In the genomic region with DNA sequence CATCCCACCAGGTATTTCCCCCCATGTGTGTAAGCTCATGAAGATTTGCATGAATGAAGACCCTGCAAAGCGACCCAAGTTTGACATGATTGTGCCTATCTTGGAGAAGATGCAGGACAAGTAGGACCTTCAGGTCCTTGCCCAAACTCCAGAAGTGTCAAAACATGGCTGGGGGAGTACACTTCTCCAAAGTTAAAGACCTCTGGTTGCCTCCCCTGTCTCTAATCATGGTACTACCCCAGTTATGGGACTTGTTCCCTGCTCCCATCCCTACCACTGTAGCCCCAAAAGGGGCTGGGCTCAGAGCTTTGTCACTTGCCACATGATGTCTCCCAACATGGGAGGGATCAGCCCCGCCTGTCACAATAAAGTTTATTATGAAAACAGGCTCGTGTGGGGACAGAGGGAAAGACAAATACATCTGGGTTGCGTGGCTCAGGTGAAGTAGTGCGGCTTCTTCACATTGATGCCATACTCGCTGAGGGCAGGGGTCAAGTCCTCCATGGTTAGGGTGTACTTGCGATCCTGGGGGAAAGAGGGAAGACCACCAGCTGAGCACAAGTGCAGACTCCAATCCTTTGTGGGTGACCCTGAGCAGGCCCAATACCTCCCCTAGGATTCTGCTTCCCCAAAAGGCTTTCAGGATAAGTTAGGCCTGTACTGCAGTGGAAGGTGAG, we compare ENCODE assay signal across 8 mouse cellular contexts. TPM values are rescaled to one million over a fixed set of nuclear protein-coding genes. Genes with fewer than 3 reads are reported as not detected.
DNase-seq lines count a peak whose midpoint lies in the region; ATAC-seq and TF ChIP-seq lines count a peak whose summit lies in the region.
"Not testable (repeated sequence)": the region's sequence is repeated elsewhere in the genome, so short reads cannot be mapped to it uniquely, and the experiment has no call there.

No protein-coding gene starts in this region.

- peak overlapping the region; percentile 97 for H3K9ac ChIP-seq in MEL (ENCODE audit: control insufficient read depth, low read depth, low read length, poor library complexity, severe bottlenecking)
- H3K9ac ChIP-seq in embryonic facial prominence, embryonic 15.5 days; hindbrain, embryonic 11.5 days (ENCODE audit: low read depth, low read length); kidney, embryonic 14.5 days (ENCODE audit: low read depth, low read length); midbrain, embryonic 12.5 days (replicated peaks); stomach, embryonic 15.5 days: not testable (repeated sequence)
- peak overlapping the region; percentile 88 for H3K9ac ChIP-seq in liver, embryonic 13.5 days

- ATAC-seq in embryonic facial prominence, embryonic 15.5 days (ENCODE audit: insufficient number of reproducible peaks, low FRiP score, low TSS enrichment, low read depth); hindbrain, embryonic 11.5 days (ENCODE audit: low FRiP score); kidney, embryonic 14.5 days (ENCODE audit: low FRiP score, low TSS enrichment); liver, embryonic 13.5 days (ENCODE audit: low read depth); midbrain, embryonic 12.5 days (ENCODE audit: low FRiP score, low read depth); stomach, embryonic 15.5 days (ENCODE audit: insufficient read depth, low FRiP score, low read depth): not testable (repeated sequence)

- H3K79me2 ChIP-seq in MEL (ENCODE audit: control insufficient read depth, insufficient read depth, low read length, poor library complexity): peaks cover 15% of the 10 kb centered on the region

- H3K36me3 ChIP-seq in MEL (ENCODE audit: control insufficient read depth in 1 of 2, insufficient read depth in 2 of 2, low read length in 2 of 2): peaks cover 4 to 24% of the 10 kb centered on the region in 2 experiments; a peak in 3 of 4 replicates
- H3K36me3 ChIP-seq in embryonic facial prominence, embryonic 15.5 days: peaks cover 50% of the 10 kb centered on the region
- H3K36me3 ChIP-seq in hindbrain, embryonic 11.5 days (ENCODE audit: control insufficient read depth, insufficient read depth, low read length): not testable (repeated sequence)
- peaks cover 48% of the 10 kb centered on the region for H3K36me3 ChIP-seq in kidney, embryonic 14.5 days (ENCODE audit: control insufficient read depth, insufficient read depth, low read length)
- peaks cover 53% of the 10 kb centered on the region for H3K36me3 ChIP-seq in liver, embryonic 13.5 days
- H3K36me3 ChIP-seq in midbrain, embryonic 12.5 days: peaks cover 52% of the 10 kb centered on the region
- peaks cover 24% of the 10 kb centered on the region for H3K36me3 ChIP-seq in stomach, embryonic 15.5 days

- TF ChIP-seq EP300 in MEL (IDR thresholded peaks at IDR 0.05; ENCODE audit: low read depth in 1 of 2, low read length in 2 of 2): not testable (repeated sequence)

- not testable (repeated sequence) for TF ChIP-seq POLR2A in MEL (IDR thresholded peaks at IDR 0.05; ENCODE audit: control insufficient read depth in 1 of 2, insufficient read depth in 1 of 2, low read depth in 1 of 2, low read length in 2 of 2, poor library complexity in 1 of 2)

- TF ChIP-seq CTCF in MEL (IDR thresholded peaks at IDR 0.05 in 2 of 3, conservative IDR thresholded peaks at IDR 0.05 in 1 of 3; ENCODE audit: control insufficient read depth in 1 of 3, insufficient read depth in 1 of 3, low read depth in 2 of 3, low read length in 3 of 3, poor library complexity in 1 of 3, severe bottlenecking in 1 of 3): not testable (repeated sequence)

- WGBS in embryonic facial prominence, embryonic 15.5 days: 83% methylated on average over 7 of the region's 7 CpGs
- WGBS in hindbrain, embryonic 11.5 days: 87% methylated on average over 7 of the region's 7 CpGs
- 80% methylated on average over 7 of the region's 7 CpGs for WGBS in kidney, embryonic 14.5 days
- WGBS in liver, embryonic 13.5 days (ENCODE audit: insufficient replicate concordance): 77% methylated on average over 7 of the region's 7 CpGs
- 88% methylated on average over 7 of the region's 7 CpGs for WGBS in midbrain, embryonic 12.5 days
- WGBS in stomach, embryonic 15.5 days: 76% methylated on average over 7 of the region's 7 CpGs

- H3K27ac ChIP-seq in MEL (ENCODE audit: control insufficient read depth, low read depth, low read length); embryonic facial prominence, embryonic 15.5 days (replicated peaks); hindbrain, embryonic 11.5 days (ENCODE audit: low read depth, low read length); kidney, embryonic 14.5 days (ENCODE audit: low read depth, low read length); midbrain, embryonic 12.5 days (replicated peaks); stomach, embryonic 15.5 days: not testable (repeated sequence)
- peak overlapping the region; percentile 84 for H3K27ac ChIP-seq in liver, embryonic 13.5 days

- not testable (repeated sequence) for H3K27me3 ChIP-seq in MEL (ENCODE audit: control insufficient read depth in 1 of 2, insufficient read depth in 2 of 2, low read length in 2 of 2); embryonic facial prominence, embryonic 15.5 days; hindbrain, embryonic 11.5 days (ENCODE audit: control insufficient read depth, insufficient read depth, low read length); kidney, embryonic 14.5 days (ENCODE audit: control insufficient read depth, insufficient read depth, low read length); liver, embryonic 13.5 days; midbrain, embryonic 12.5 days; stomach, embryonic 15.5 days (replicated peaks)

- peak overlapping the region; percentile 85; the same call in 1 of the 2 replicates for H3K4me2 ChIP-seq in embryonic facial prominence, embryonic 15.5 days (replicated peaks)
- H3K4me2 ChIP-seq in hindbrain, embryonic 11.5 days (replicated peaks; ENCODE audit: low read depth, low read length): not testable (repeated sequence)
- H3K4me2 ChIP-seq in kidney, embryonic 14.5 days (replicated peaks; ENCODE audit: low read depth, low read length): peak overlapping the region; percentile 76; the same call in 1 of the 2 replicates
- H3K4me2 ChIP-seq in liver, embryonic 13.5 days: peak overlapping the region; percentile 89
- H3K4me2 ChIP-seq in midbrain, embryonic 12.5 days (replicated peaks): peak overlapping the region; percentile 91
- H3K4me2 ChIP-seq in stomach, embryonic 15.5 days: peak overlapping the region; percentile 85; the same call in 1 of the 2 replicates

- H3K9me3 ChIP-seq in MEL (replicated peaks; ENCODE audit: insufficient read depth, low read length); embryonic facial prominence, embryonic 15.5 days (replicated peaks); hindbrain, embryonic 11.5 days (ENCODE audit: control insufficient read depth, low read length); kidney, embryonic 14.5 days (ENCODE audit: control insufficient read depth, low read length); liver, embryonic 13.5 days (replicated peaks); midbrain, embryonic 12.5 days; stomach, embryonic 15.5 days: not testable (repeated sequence)

- peak overlapping the region in 1 of 2 experiments; percentile 92; a peak in 1 of 4 replicates for H3K4me3 ChIP-seq in MEL (ENCODE audit: control insufficient read depth in 1 of 2, insufficient read depth in 1 of 2, low read depth in 2 of 2, low read length in 2 of 2)
- H3K4me3 ChIP-seq in embryonic facial prominence, embryonic 15.5 days (replicated peaks): 0 out of 2 replicates have a peak overlapping the region, but pooled peaks have one; percentile 95
- peak overlapping the region; percentile 92; the same call in 1 of the 2 replicates for H3K4me3 ChIP-seq in hindbrain, embryonic 11.5 days (ENCODE audit: low read depth, low read length)
- H3K4me3 ChIP-seq in kidney, embryonic 14.5 days (ENCODE audit: low read length): peak overlapping the region; percentile 91; the same call in 1 of the 2 replicates
- peak overlapping the region; percentile 81 for H3K4me3 ChIP-seq in liver, embryonic 13.5 days (replicated peaks)
- peak overlapping the region; percentile 98; the same call in 1 of the 2 replicates for H3K4me3 ChIP-seq in midbrain, embryonic 12.5 days
- H3K4me3 ChIP-seq in stomach, embryonic 15.5 days (replicated peaks): peak overlapping the region; percentile 81; the same call in 1 of the 2 replicates

- DNase-seq in MEL (ENCODE audit: low read depth, low spot score); hindbrain, embryonic 11.5 days (ENCODE audit: low spot score); liver, embryonic 13.5 days: not testable (repeated sequence)
- DNase-seq in heart, adult 11 months: peak; percentile 91

- peaks cover 11 to 19% of the 10 kb centered on the region in 2 experiments for H3K4me1 ChIP-seq in MEL (ENCODE audit: control insufficient read depth in 1 of 2, insufficient read depth in 2 of 2, low read length in 2 of 2)
- peaks cover 39% of the 10 kb centered on the region for H3K4me1 ChIP-seq in embryonic facial prominence, embryonic 15.5 days
- not testable (repeated sequence) for H3K4me1 ChIP-seq in hindbrain, embryonic 11.5 days (replicated peaks; ENCODE audit: control insufficient read depth, insufficient read depth, low read length)
- peaks cover 19% of the 10 kb centered on the region for H3K4me1 ChIP-seq in kidney, embryonic 14.5 days (ENCODE audit: control insufficient read depth, insufficient read depth, low read length)
- peaks cover 53% of the 10 kb centered on the region for H3K4me1 ChIP-seq in liver, embryonic 13.5 days (replicated peaks)
- peaks cover 28% of the 10 kb centered on the region for H3K4me1 ChIP-seq in midbrain, embryonic 12.5 days
- peaks cover 16% of the 10 kb centered on the region for H3K4me1 ChIP-seq in stomach, embryonic 15.5 days

- TF ChIP-seq RAD21 in MEL (IDR thresholded peaks at IDR 0.05; ENCODE audit: low read depth, low read length): not testable (repeated sequence)

RNA-seq across cellular contexts. Expression of gene Taf10, which starts 1.5 kb away (rescaled TPM):
- 233 and 253 TPM in 2 replicates for total RNA-seq in MEL (2012; rRNA removed)
- 100 to 1,000 TPM in 1 of 2 experiments, not detected in 1; 350 TPM for polyA plus RNA-seq in MEL (2012; ENCODE audit: insufficient read depth in 1 of 2, insufficient read length in 2 of 2, low read depth in 1 of 2, low replicate concordance in 2 of 2, missing spikeins in 1 of 2)
- 128 and 131 TPM in 2 replicates for polyA plus RNA-seq in embryonic facial prominence, embryonic 15.5 days (2015; fragmentation: Nextera tagmentation; extraction: Ambion mirVana)
- 175 and 191 TPM in 2 replicates for polyA plus RNA-seq in hindbrain, embryonic 11.5 days (2014; fragmentation: Nextera tagmentation; extraction: Ambion mirVana)
- polyA plus RNA-seq in kidney, embryonic 14.5 days (2014; fragmentation: Nextera tagmentation; extraction: Ambion mirVana): 180 and 241 TPM in 2 replicates
- 130 and 158 TPM in 2 replicates for polyA plus RNA-seq in liver, embryonic 13.5 days (2015; fragmentation: Nextera tagmentation; extraction: Ambion mirVana)
- polyA plus RNA-seq in midbrain, embryonic 12.5 days (2016; fragmentation: Nextera tagmentation; extraction: Ambion mirVana): 164 and 185 TPM in 2 replicates
- polyA plus RNA-seq in stomach, embryonic 15.5 days (2015; fragmentation: Nextera tagmentation; extraction: Ambion mirVana): 123 and 139 TPM in 2 replicates

RNA-seq across cellular contexts. Expression of gene Rrp8, which starts 5.5 kb away (rescaled TPM):
- 43.7 and 54.2 TPM in 2 replicates for total RNA-seq in MEL (2012; rRNA removed)
- polyA plus RNA-seq in MEL (2012; ENCODE audit: insufficient read depth in 1 of 2, insufficient read length in 2 of 2, low read depth in 1 of 2, low replicate concordance in 2 of 2, missing spikeins in 1 of 2): 10 to 100 TPM in 1 of 2 experiments, not detected in 1; 66.9 TPM
- 35.4 and 40.9 TPM in 2 replicates for polyA plus RNA-seq in embryonic facial prominence, embryonic 15.5 days (2015; fragmentation: Nextera tagmentation; extraction: Ambion mirVana)
- polyA plus RNA-seq in hindbrain, embryonic 11.5 days (2014; fragmentation: Nextera tagmentation; extraction: Ambion mirVana): 33.1 and 44.1 TPM in 2 replicates
- 28.5 and 46.7 TPM in 2 replicates for polyA plus RNA-seq in kidney, embryonic 14.5 days (2014; fragmentation: Nextera tagmentation; extraction: Ambion mirVana)
- 25.2 and 27.4 TPM in 2 replicates for polyA plus RNA-seq in liver, embryonic 13.5 days (2015; fragmentation: Nextera tagmentation; extraction: Ambion mirVana)
- 40.1 and 41.7 TPM in 2 replicates for polyA plus RNA-seq in midbrain, embryonic 12.5 days (2016; fragmentation: Nextera tagmentation; extraction: Ambion mirVana)
- polyA plus RNA-seq in stomach, embryonic 15.5 days (2015; fragmentation: Nextera tagmentation; extraction: Ambion mirVana): 26.9 and 38.3 TPM in 2 replicates

RNA-seq across cellular contexts. Expression of gene Ilk, which starts 6.3 kb away (rescaled TPM):
- total RNA-seq in MEL (2012; rRNA removed): 48.3 and 49.6 TPM in 2 replicates
- polyA plus RNA-seq in MEL (2012; ENCODE audit: insufficient read depth in 1 of 2, insufficient read length in 2 of 2, low read depth in 1 of 2, low replicate concordance in 2 of 2, missing spikeins in 1 of 2): 10 to 100 TPM in 1 of 2 experiments, not detected in 1; 76.9 TPM
- polyA plus RNA-seq in embryonic facial prominence, embryonic 15.5 days (2015; fragmentation: Nextera tagmentation; extraction: Ambion mirVana): 357 and 386 TPM in 2 replicates
- polyA plus RNA-seq in hindbrain, embryonic 11.5 days (2014; fragmentation: Nextera tagmentation; extraction: Ambion mirVana): 252 and 264 TPM in 2 replicates
- 249 and 305 TPM in 2 replicates for polyA plus RNA-seq in kidney, embryonic 14.5 days (2014; fragmentation: Nextera tagmentation; extraction: Ambion mirVana)
- 125 and 138 TPM in 2 replicates for polyA plus RNA-seq in liver, embryonic 13.5 days (2015; fragmentation: Nextera tagmentation; extraction: Ambion mirVana)
- polyA plus RNA-seq in midbrain, embryonic 12.5 days (2016; fragmentation: Nextera tagmentation; extraction: Ambion mirVana): 200 and 212 TPM in 2 replicates
- polyA plus RNA-seq in stomach, embryonic 15.5 days (2015; fragmentation: Nextera tagmentation; extraction: Ambion mirVana): 352 TPM in 2 replicates

RNA-seq across cellular contexts. Expression of gene Tpp1, which starts 9.4 kb away (rescaled TPM):
- 17.5 and 17.6 TPM in 2 replicates for total RNA-seq in MEL (2012; rRNA removed)
- polyA plus RNA-seq in MEL (2012; ENCODE audit: insufficient read depth in 1 of 2, insufficient read length in 2 of 2, low read depth in 1 of 2, low replicate concordance in 2 of 2, missing spikeins in 1 of 2): 10 to 100 TPM in 1 of 2 experiments, not detected in 1; 45.4 TPM
- 67.0 and 82.0 TPM in 2 replicates for polyA plus RNA-seq in embryonic facial prominence, embryonic 15.5 days (2015; fragmentation: Nextera tagmentation; extraction: Ambion mirVana)
- 43.3 and 51.5 TPM in 2 replicates for polyA plus RNA-seq in hindbrain, embryonic 11.5 days (2014; fragmentation: Nextera tagmentation; extraction: Ambion mirVana)
- 58.0 and 86.4 TPM in 2 replicates for polyA plus RNA-seq in kidney, embryonic 14.5 days (2014; fragmentation: Nextera tagmentation; extraction: Ambion mirVana)
- 51.2 and 63.6 TPM in 2 replicates for polyA plus RNA-seq in liver, embryonic 13.5 days (2015; fragmentation: Nextera tagmentation; extraction: Ambion mirVana)
- polyA plus RNA-seq in midbrain, embryonic 12.5 days (2016; fragmentation: Nextera tagmentation; extraction: Ambion mirVana): 44.4 and 56.7 TPM in 2 replicates
- 69.5 and 73.3 TPM in 2 replicates for polyA plus RNA-seq in stomach, embryonic 15.5 days (2015; fragmentation: Nextera tagmentation; extraction: Ambion mirVana)

RNA-seq across cellular contexts. Expression of gene Dchs1, which starts 44.8 kb away (rescaled TPM):
- 0.03 and 0.08 TPM in 2 replicates for total RNA-seq in MEL (2012; rRNA removed)
- polyA plus RNA-seq in MEL (2012; ENCODE audit: insufficient read depth in 1 of 2, insufficient read length in 2 of 2, low read depth in 1 of 2, low replicate concordance in 2 of 2, missing spikeins in 1 of 2): under 1 TPM in 1 of 2 experiments, not detected in 1; 0.11 TPM
- 15.5 and 17.7 TPM in 2 replicates for polyA plus RNA-seq in embryonic facial prominence, embryonic 15.5 days (2015; fragmentation: Nextera tagmentation; extraction: Ambion mirVana)
- 15.0 and 17.7 TPM in 2 replicates for polyA plus RNA-seq in hindbrain, embryonic 11.5 days (2014; fragmentation: Nextera tagmentation; extraction: Ambion mirVana)
- 13.1 and 19.0 TPM in 2 replicates for polyA plus RNA-seq in kidney, embryonic 14.5 days (2014; fragmentation: Nextera tagmentation; extraction: Ambion mirVana)
- 0.73 and 0.74 TPM in 2 replicates for polyA plus RNA-seq in liver, embryonic 13.5 days (2015; fragmentation: Nextera tagmentation; extraction: Ambion mirVana)
- 22.0 and 23.9 TPM in 2 replicates for polyA plus RNA-seq in midbrain, embryonic 12.5 days (2016; fragmentation: Nextera tagmentation; extraction: Ambion mirVana)
- 8.6 and 10.4 TPM in 2 replicates for polyA plus RNA-seq in stomach, embryonic 15.5 days (2015; fragmentation: Nextera tagmentation; extraction: Ambion mirVana)
